Mouse (Mus musculus): ENCODE results near the gene Cldn6.
A peak's percentile ranks its signal among the peaks of the same experiment; 100 is the strongest.

Cldn6 gene

DNA sequence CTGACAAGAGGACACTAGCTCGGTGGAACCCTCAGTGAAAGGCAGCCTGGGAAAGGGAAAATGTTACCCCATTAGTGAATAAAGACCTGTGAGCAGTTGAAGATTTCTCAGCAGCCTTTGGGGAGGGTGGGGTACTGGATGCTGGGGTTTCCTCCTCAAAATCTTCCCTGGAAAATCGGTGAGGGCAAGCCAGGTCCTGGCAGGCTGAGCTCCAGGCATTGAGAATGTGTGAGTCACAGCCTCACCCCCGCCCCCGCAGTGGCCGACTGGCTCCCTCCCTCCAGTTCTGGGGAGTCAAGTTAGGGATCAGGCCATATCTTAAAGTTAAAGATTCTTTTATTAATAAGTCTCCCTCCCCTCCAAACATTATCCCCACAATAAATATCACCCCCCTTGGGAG, 3.9 kb upstream of the Cldn6 start:
- peak; percentile 58 for DNase-seq

DNA sequence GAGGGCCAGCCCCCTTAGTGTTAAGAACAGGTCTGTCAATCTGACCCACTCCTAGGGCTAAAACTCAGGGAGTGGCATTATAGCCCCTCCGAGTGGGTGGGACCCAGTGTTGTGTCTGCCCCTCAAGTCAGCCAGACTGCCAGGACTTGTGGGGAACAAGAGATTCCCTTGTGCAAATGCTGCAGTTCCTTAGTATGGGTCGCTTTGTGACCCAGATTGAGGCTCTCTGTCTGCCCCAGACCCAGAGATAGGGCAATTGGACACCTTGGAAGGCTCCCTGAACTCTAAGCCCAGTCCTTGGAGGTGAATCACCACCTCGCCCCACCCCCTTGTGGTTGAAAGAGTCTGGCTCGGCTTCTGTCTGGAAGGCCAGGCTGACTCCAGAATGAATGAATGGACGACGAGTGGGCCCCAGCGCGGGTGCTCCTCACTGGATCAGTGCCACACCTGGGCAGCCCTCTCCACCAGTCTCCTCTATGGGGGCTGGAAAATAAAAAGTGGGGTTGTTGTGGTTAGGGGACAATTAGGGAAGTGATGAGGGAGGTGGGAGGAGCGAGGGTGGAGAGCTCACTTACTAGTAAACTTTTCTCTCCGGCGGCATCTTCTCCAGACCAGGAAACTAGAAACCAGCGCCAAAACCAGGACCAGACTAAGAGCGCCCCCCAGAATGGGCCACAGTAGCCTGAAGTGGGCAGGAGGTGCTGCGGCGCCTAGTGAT, 3.3 kb upstream of the Cldn6 start:
- DNase-seq, result peak; percentile 47

DNA sequence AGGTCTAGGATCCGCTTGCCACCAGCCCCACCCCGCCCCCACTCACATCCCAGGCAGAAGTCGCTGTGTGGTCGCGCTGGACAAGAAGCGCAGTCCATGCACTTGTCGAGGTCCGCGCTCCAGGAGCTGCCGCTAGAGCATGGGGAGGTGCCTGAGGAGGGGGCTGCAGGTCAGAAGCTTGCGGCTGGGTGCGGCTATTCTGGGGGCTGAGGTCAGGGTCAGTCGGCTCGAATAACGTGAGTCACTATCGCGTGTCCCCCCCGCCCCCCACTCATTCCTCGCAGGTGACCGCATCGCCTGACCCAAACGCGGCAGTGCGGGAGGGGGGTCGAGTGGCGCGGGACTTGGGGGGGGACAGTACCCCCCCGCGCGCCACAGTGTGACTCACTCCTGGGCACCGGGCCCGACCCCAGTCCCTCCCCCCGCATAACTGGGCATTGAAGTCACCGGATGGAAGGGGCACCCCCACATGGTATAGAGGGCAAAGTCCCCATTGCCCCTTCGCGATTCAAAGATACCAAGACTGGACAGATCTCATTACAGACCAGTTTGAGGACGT, 2.5 kb upstream of the Cldn6 start:
- peak; percentile 62 for DNase-seq

DNA sequence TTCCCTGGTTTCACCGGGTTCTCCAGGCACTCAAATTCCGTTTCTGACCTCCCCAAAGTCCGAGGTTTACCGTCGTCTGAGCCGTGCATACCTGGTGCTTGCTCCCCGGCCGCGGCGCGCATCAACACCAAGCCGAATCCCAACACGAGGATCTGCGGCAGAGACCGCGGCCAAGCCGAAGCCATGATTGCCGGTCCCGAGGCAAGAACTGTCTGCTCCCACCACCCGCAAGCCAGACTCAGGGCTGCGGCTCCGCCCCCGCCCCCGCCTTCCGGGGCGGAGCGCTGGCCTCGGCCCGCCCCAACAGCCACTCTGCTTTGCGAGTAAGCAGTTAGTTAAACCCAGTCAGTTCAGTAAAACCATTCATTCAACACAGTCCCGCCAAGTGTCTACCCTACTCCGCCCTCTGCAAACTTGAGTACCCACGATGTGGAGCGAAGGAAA, 1.8 kb upstream of the Cldn6 start, which contains the start of gene Tnfrsf12a:
Tnfrsf12a (minus strand) TSS at position 233 of the 444 bp plus-strand sequence.
- DNase-seq, result peak; percentile 85

DNA sequence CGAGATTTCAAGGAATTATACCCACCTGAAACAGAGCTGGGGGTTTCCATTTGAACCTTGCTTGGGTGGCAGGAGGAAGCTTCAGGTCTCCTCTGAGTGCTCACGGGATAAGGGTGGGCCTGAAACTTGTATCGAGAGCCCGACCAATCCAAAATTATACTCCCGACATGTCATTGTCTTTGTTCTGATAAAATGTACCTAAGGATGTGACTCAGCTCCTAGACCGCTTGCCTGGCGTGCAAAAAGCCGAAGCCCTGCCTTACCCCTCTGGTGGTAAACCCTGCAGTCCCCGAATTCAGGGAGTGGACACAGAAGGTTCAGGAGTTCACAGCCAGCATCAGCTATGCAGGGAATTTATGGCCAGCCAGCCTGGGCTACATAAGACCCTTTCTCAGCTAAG, 1.3 kb downstream of the Cldn6 start:
- no peak for DNase-seq

DNA sequence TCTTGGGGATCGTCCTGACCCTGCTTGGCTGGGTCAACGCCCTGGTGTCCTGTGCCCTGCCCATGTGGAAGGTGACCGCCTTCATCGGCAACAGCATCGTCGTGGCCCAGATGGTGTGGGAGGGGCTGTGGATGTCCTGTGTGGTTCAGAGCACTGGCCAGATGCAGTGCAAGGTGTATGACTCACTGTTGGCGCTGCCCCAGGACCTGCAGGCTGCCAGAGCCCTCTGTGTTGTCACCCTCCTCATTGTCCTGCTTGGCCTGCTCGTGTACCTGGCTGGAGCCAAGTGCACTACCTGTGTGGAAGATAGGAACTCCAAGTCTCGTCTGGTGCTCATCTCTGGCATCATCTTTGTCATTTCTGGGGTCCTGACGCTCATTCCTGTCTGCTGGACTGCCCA, 2.0 kb downstream of the Cldn6 start:
- DNase-seq, result no peak

DNA sequence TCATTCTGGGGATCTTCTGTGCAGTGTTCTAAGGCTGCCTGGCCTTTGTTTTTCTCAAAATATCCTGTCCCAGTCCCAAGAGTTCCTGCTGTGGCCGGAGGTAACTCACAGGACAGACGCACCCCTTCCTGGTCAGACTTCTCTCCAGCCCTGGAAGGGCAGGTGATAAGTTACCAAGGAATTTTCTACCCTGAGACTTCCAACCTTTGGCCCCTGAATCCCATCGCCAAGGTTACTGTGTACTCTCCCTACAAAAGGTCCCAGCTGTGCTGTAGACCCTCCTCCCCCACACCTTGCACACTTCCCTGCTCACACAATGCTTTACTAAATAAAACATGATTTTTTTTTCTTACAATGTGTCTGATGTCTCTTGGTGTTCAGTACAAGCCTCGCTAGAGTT, 3.0 kb downstream of the Cldn6 start:
- no peak for DNase-seq

DNA sequence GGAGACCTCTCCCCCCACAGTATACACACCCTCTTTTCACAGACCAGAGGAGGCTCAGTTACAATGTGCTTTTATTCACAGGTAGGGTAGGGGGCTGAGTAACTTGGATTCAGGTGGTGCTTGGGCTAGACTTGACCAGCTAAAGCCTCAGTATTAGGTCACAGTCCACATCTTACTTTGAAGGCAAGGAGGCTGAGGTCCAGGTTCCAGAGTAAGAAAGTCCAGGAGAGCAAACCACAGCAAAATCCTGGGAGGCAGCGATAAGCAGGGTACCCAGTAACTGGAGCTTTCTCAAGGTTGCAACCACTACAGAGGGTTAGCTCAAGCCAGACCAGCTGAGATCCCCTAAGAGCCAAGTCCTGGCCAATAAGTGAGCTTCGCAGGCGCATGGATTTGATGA, 3.5 kb downstream of the Cldn6 start:
- no peak for DNase-seq

DNA sequence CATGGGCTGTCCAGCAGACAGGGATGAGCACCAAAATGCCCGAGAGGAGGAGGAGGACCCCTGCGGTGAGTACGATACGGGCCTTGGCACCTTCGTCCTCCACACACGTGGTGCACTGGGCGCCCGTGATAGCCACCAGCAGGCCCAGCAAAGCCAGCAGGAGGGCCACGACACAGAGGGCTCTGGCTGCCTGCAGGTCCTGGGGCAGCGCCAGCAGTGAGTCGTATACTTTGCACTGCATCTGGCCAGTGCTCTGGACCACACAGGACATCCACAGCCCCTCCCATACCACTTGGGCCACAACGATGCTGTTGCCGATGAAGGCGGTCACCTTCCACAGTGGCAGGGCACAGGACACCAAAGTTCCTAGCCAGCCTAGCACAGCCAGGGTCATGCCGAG, 4.2 kb downstream of the Cldn6 start:
- no peak for DNase-seq

DNA sequence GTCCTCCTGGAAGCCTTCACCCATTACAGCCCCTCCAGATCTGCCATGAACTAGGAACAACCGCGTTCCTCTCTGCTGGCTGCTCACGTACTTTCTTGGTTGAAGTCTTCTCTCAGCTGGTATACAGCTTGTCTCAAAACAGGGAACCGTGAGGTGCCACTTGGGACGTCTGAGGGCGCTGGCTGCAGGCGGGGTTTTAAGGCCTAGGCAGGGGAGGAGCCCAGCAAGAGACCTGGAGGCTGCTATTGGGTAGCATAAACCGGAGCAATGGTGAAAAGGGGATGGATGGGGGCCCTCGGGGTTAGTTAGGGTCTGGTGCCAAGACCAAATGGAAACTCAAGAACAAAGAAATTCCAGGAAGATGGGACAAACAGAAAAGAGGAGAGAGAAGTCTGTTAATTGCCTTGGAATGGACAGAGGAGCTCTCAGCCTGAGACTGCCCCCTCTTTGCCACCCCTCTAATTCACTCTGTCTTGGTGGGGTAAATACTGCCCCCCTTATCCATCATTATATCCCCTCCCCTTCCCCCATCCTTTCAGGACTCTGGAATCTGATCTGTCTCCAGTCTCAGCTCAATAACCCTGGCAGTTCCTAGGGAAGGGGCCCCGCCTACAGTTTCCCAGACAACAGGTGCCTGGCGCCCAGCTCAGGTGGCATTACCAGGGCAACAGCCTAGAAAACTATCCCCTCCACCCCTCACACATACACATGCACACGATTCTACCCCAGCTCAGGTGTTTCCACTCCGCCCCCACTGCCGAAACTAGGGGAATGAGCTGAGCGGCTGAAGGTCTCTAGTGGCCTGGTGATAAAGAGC, 5.0 kb downstream of the Cldn6 start, which contains the start of gene Cldn9:
Cldn9 (minus strand) TSS at position 171 of the 817 bp plus-strand sequence.
- no peak for DNase-seq

DNA sequence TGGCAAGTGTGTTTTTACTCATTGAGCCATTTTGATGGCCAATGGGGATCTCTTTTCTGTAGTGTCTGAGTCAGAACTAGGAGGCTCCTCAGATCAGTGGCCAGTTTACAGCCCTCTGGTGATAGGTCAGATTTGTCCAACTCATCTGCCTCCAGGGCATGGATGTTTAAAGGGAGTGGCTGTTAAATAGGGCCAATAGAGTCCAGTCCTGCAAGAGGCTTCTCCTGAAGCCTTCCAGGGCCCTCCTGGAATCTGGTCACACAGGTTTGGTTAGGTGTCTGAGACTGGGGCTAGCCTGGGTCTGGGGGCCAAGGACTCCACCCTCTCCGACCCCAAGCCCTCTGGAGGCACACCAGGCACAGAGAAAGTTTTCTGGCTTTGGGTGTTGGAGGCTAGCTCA, 15.4 kb downstream of the Cldn6 start:
- DNase-seq, result no peak

DNA sequence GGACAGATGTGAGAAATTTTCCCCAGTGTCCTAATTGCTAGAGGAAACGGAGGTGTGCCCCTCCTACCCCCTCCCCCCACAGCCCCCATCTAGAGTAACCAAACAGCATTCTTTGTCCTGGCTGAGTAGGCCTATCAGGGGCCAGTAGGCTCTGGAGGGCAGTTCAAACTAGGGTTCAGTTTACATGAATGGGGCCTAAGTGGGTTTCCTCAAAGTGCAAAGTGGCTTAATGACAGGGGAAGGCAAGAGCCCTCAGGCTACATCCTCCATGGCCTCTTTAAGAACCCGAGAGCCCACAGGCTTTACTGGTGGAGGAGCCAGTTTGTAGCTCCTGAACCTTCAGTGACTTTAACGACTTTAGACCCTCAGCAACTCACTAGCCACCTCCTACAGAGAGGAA, 16.8 kb downstream of the Cldn6 start:
- DNase-seq, result no peak

DNA sequence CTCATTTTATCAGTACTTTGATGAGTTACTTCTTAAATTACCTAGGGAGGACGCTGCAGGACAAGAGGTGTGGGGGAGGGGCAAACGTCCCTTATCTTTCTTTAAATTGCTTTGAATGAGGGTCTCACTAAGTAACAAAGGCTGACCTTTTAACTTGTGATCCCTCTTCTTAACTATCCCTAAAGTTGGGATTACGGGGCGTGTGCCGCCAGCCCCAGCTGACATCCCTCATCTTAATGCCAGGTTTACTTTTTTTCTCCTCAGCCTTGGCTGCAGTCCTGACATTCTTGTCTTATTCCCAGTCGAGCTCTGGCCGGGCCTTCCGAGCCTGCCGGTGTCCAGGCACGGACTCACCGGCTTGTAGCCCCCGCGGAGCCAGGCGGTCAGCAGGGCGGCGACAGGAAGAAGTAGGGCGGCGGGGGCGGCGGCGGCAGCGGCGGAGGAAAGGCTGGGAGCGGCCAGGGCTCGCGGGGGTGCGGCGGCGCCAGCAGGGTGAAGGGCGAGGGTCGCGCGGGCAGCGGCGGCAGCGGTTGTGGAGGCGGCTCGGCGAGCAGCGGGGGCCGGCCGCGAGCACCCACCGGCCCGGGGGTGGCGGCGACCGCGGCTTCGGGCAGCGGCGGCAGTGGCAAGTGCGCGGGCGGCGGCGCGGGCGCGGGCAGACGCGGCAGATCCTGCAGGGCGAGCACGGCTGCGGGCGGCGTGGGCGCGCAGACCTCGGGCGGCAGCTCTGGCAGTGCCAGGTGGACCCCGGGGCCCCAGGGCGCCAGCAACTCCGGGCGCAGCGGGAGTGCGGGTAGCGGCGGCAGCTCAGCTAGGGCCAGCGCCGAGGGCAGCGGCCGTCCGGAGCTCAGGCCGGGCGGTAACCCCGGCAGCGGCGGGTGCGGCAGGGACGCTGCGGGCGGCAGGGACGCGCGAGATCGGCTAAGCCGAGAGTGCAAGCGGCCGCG, 20.4 kb downstream of the Cldn6 start:
- DNase-seq, result peak; percentile 51

DNA sequence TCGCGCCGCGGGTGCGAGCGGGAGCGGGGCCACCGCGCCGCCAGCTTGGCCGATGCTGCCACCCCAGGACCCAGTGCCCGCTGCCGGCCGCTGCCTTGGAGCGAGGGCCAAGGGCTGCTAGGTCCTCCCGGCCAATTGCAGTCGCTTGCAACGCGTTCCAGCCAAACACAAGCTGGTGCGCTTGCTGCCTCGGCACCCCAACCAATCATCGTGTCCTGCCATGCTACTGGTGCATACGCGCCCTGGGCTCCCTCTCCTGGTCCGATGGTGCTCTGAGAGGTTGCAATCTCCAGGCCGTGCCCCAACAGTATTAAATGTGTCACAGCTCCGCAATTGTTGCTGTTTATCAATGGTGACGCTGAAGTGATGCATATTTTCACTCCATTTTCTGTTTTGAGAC, 21.0 kb downstream of the Cldn6 start:
- peak; percentile 92 for DNase-seq

DNA sequence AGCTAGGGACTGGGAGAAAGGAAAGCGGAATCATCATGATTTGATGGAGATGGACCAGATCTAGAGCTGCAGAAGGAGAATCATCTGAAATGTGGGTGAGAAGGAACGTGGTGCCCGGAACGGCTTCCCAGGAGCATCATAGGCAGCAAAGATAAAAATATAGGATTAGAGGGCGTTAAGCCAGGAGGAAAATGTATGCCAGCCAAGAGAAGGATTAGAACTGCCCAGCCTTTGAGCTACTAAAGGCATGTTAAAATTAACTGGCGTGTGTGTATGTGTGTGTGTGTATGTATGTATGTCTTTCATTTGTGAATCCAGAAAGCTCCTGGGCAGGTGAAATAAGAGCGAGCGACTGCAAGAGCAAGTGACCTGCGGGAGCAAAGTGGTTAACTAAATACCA, 24.3 kb downstream of the Cldn6 start:
- DNase-seq, result no peak

DNA sequence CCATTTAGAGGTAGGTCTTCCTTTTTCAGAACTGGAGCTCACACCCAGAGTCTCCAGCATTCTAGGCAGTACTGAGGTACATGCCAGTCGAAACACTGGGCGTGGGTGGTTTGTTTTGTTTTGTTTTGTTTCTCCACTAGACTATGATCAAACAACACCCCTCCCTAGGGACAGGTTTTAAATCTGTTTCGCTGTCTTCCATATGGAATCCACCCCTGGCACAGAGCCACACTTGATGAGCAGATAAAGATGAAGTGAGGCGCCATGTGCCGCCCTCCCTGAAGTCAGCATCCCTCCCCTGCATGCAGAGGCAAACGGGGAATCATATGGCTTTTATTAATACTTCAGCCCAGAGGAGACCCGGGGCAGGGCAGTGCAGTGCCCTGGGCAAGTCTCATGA, 25.7 kb downstream of the Cldn6 start:
- DNase-seq, result no peak

DNA sequence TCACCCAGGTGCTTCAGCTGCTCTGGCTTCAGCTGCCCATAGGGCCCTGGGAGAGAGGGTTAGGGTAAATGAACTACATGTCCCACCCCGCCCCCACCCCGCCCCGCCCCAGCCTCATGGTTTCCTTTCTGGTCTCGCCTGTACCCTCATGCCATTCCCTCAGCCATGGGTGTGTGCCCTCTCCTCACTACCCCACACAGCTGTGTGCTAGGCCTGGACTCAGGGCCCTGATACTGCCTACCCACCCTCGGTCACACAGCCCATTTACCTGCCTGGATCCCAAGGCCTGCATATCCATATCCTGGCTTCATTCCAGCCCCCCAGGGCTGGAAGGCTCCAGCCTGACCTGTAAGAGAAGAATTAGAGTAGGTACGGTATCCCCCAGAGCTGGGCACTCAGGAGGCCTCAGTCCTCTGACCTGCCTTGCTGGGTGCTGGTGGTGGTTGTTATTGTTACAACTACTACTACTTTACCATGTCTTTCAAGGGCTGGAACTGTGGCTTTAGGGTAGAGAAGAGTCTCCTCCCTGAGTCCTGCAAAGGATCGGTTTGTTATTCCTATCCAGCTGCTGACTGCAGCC, 26.6 kb downstream of the Cldn6 start:
- DNase-seq, result no peak

DNA sequence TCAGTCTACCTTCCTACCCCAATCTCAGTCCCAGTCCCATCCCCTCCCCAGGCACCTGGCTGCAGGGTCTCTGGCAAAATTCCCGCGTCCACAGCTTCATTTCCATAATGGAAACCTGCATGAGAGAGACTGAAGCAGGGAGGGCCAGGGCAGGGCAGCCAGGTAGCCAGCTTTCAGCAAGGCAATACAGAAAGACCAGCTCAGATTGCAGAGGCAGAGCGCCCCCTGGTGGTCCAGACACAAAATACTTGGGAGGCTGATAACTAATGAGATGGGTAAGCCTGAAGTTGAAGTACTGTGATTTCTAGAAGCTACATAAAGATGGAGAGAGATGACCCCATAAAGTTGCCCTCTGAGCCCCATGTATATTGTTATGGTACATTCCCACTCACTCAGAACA, 27.2 kb downstream of the Cldn6 start:
- peak; percentile 79 for DNase-seq

DNA sequence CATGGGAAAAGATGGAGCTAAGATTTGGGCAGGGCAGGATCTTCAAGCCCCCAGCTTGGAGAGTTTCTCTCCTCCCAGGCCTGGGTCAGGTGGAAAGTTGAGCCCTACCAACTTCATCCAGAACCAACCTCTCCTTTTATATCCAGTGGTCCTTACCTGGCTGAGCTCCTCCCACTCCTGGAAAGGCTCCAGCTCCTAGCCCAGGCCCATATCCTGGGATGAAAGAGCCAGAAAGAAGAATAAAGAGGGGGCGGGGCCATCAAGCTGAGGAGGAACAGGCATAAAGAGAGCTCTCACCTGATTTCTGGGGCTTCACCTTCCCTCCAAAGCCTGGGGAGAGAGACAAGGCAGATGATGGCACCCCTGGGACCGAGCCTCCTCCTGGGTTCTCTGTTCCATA, 38.0 kb downstream of the Cldn6 start:
- DNase-seq, result no peak

DNA sequence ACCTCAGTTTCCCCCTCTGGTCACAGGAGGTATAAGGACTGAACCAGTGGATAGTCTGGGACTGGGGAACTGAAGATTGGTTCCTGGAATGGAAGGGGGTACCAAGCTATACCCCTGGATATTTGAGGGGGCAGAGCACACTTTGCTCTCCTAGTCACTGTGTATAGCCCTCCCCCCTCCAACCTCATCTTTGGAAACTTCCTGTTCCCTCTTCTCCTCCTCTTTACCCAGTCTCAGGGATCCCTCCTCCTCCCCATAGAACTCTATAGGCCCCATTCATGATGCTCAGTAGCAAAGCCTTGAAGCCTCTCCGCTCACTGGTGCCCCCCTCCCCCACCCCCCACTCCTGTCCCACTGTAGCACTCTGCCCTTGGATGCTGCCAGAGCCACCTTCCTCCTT, 40.4 kb downstream of the Cldn6 start:
- DNase-seq, result no peak

DNA sequence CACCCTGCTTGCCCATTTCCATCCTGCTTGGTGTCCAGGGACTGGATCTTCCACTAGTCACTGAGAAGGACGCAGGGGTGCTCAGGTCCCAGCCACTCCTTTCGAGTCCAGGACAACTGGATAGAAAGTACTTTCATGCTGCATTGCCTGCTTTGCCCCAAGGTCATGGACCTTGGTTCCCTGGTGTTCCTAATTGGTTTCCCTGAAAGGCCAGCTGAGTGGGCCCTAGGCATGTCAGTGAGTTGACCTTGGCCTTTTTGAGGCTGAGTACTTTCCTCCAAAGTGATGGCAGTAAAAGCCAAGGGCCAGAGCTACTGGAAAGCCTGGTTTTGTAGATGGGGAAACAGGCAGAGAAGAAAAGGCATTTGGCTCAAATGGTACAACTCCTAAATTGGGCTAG, 42.8 kb downstream of the Cldn6 start:
- no peak for DNase-seq

DNA sequence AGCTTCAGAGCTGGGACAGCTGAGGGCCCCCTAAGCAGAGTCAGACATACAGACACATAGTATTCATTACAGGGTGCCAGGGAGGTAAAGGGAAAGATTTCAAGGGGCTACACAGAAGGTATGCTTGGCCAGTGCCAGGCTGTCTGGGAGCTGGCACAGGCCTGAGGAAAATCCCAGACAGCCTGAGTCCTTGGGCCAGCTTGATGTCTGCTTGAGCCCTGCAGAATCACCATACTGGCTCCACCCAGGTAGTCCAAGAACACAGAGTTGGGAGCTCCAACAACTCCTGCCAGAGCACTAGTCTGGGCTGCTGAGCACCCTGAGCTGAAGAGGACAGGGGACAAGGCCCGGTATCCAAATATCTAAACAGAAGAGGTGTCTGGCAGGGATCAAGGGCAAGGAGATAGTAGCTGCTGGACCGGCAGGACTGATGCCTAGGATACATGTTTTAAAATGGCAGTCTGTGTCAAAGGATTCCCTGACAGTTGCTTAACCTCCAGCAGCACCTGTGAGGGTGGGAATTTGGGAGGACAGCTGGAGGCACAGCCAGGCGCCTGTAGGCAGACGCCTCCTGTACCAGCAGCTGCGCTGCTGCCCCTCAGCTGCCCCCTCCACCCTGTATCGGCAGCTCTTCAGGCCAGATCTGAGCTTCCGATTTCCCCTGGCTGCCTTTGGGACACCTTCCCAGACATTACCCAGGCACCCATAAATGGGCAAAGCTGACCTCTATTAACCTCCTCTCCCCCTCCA, 43.5 kb downstream of the Cldn6 start, which contains the start of gene 1520401A03Rik:
1520401A03Rik (minus strand) TSS at position 408 of the 750 bp plus-strand sequence.
- DNase-seq, result no peak
